Mouse (Mus musculus) MEL (cell line): ENCODE measurements around the gene Cryga. TPM values are rescaled to one million over a fixed set of nuclear protein-coding genes. Genes with fewer than 3 reads are reported as not detected.

Source experiments
- DNase-seq: peaks from one replicate; pipeline ENCODE4 v3.0.0; 2011; ENCODE audit warnings: low read depth, low spot score
- H3K27ac ChIP-seq: 2 replicates; pipeline ENCODE4 v1.5.1; 2012; ENCODE audit warnings: low read depth, mild to moderate bottlenecking, control low read depth, low read length, moderate library complexity; ENCODE audit not compliant: control insufficient read depth
- H3K27me3 ChIP-seq, 2 experiments: fragments of 150-350 bp in 1 of 2; sonication (generic) in 1 of 2; 2 replicates each; pipeline ENCODE4 v1.6.1; 2012; ENCODE audit warnings: low read length in 2 of 2, mild to moderate bottlenecking in 2 of 2, improper control_type of control experiment in 1 of 2, moderate library complexity in 1 of 2; ENCODE audit not compliant: insufficient read depth in 2 of 2, control insufficient read depth in 1 of 2
- H3K36me3 ChIP-seq, 2 experiments: 2 replicates each; pipeline ENCODE4 v1.6.1; 2012 to 2014; ENCODE audit warnings: low read length in 2 of 2, improper control_type of control experiment in 1 of 2, inconsistent platforms in 1 of 2, mild to moderate bottlenecking in 1 of 2; ENCODE audit not compliant: insufficient read depth in 2 of 2, control insufficient read depth in 1 of 2
- H3K4me1 ChIP-seq, 2 experiments: fragments of 150-350 bp in 1 of 2; sonication (generic) in 1 of 2; 2 replicates each; pipeline ENCODE4 v1.6.1; 2012; ENCODE audit warnings: low read length in 2 of 2, improper control_type of control experiment in 1 of 2, mild to moderate bottlenecking in 1 of 2; ENCODE audit not compliant: insufficient read depth in 2 of 2, control insufficient read depth in 1 of 2
- H3K4me3 ChIP-seq, 2 experiments: fragments of 150-350 bp in 1 of 2; sonication (generic) in 1 of 2; 2 replicates each; pipeline ENCODE4 v1.5.1; 2012; ENCODE audit warnings: low read depth in 2 of 2, low read length in 2 of 2, mild to moderate bottlenecking in 2 of 2, moderate library complexity in 2 of 2, control low read depth in 1 of 2, improper control_type of control experiment in 1 of 2; ENCODE audit not compliant: control insufficient read depth in 1 of 2, insufficient read depth in 1 of 2
- H3K79me2 ChIP-seq: 2 replicates; pipeline ENCODE4 v1.6.1; 2012; ENCODE audit warnings: mild to moderate bottlenecking, low read length, moderate library complexity; ENCODE audit not compliant: control insufficient read depth, poor library complexity, insufficient read depth
- H3K9ac ChIP-seq: 2 replicates; pipeline ENCODE4 v1.6.1; 2012; ENCODE audit warnings: low read depth, mild to moderate bottlenecking, control low read depth, low read length, moderate library complexity; ENCODE audit not compliant: control insufficient read depth, poor library complexity, severe bottlenecking
- H3K9me3 ChIP-seq: fragments of 150-350 bp; sonication (generic); replicated peaks from 2 replicates; pipeline ENCODE4 v1.6.1; 2012; ENCODE audit warnings: mild to moderate bottlenecking, low read length, improper control_type of control experiment, moderate library complexity; ENCODE audit not compliant: insufficient read depth
- E2F4 ChIP-seq: IDR thresholded peaks from 2 replicates; pipeline ENCODE4 v1.6.1; 2011; ENCODE audit warnings: low read depth, low read length, improper control_type of control experiment, borderline replicate concordance
- ELF1 ChIP-seq: IDR thresholded peaks from 2 replicates; pipeline ENCODE4 v1.6.1; 2014; ENCODE audit warnings: low read depth, mild to moderate bottlenecking, inconsistent platforms, low read length, improper control_type of control experiment, moderate library complexity
- EP300 ChIP-seq, 2 experiments: IDR thresholded peaks; 2 replicates each; pipeline ENCODE4 v1.6.1; 2011; ENCODE audit warnings: improper control_type of control experiment in 2 of 2, low read length in 2 of 2, low read depth in 1 of 2, mild to moderate bottlenecking in 1 of 2
- ETS1 ChIP-seq: IDR thresholded peaks from 2 replicates; pipeline ENCODE4 v1.6.1; 2012; ENCODE audit warnings: low read depth, mild to moderate bottlenecking, inconsistent platforms, low read length, improper control_type of control experiment, moderate library complexity
- GATA1 ChIP-seq: IDR thresholded peaks from 2 replicates; pipeline ENCODE4 v1.6.1; 2011; ENCODE audit warnings: low read depth, low read length, improper control_type of control experiment
- HCFC1 ChIP-seq: IDR thresholded peaks from 2 replicates; pipeline ENCODE4 v1.6.1; 2012; ENCODE audit warnings: low read depth, mild to moderate bottlenecking, inconsistent platforms, low read length, improper control_type of control experiment, moderate library complexity
- KAT2A ChIP-seq: conservative IDR thresholded peaks from 2 replicates; pipeline ENCODE4 v1.6.1; 2012; ENCODE audit warnings: low read depth, low read length, improper control_type of control experiment, inconsistent platforms
- MAX ChIP-seq: IDR thresholded peaks from 2 replicates; pipeline ENCODE4 v1.6.1; 2011; ENCODE audit warnings: low read length, improper control_type of control experiment
- MAZ ChIP-seq: IDR thresholded peaks from 2 replicates; pipeline ENCODE4 v1.6.1; 2012; ENCODE audit warnings: low read depth, mild to moderate bottlenecking, inconsistent platforms, low read length, improper control_type of control experiment
- MXI1 ChIP-seq: IDR thresholded peaks from 2 replicates; pipeline ENCODE4 v1.6.1; 2011; ENCODE audit warnings: mild to moderate bottlenecking, low read depth, low read length, improper control_type of control experiment
- MYC ChIP-seq: IDR thresholded peaks from 2 replicates; pipeline ENCODE4 v1.6.1; 2011; ENCODE audit warnings: low read depth, mild to moderate bottlenecking, low read length, improper control_type of control experiment, moderate library complexity
- NELFE ChIP-seq: IDR thresholded peaks from 2 replicates; pipeline ENCODE4 v1.6.1; 2011; ENCODE audit warnings: low read depth, low read length, improper control_type of control experiment
- NRF1 ChIP-seq: IDR thresholded peaks from 2 replicates; pipeline ENCODE4 v1.6.1; 2014; ENCODE audit warnings: low read depth, mild to moderate bottlenecking, inconsistent platforms, low read length, improper control_type of control experiment, moderate library complexity; ENCODE audit not compliant: poor library complexity, insufficient read depth, severe bottlenecking
- POLR2AphosphoS2 ChIP-seq: IDR thresholded peaks from 2 replicates; pipeline ENCODE4 v1.6.1; 2011; ENCODE audit warnings: low read length, improper control_type of control experiment
- POLR2AphosphoS5 ChIP-seq: IDR thresholded peaks from 2 replicates; pipeline ENCODE4 v1.6.1; 2012; ENCODE audit warnings: low read depth, borderline replicate concordance, mild to moderate bottlenecking, inconsistent platforms, low read length, moderate library complexity, mixed read lengths
- RCOR1 ChIP-seq: IDR thresholded peaks from 2 replicates; pipeline ENCODE4 v1.6.1; 2012; ENCODE audit warnings: low read depth, mild to moderate bottlenecking, inconsistent platforms, low read length, improper control_type of control experiment
- SIN3A ChIP-seq: IDR thresholded peaks from 2 replicates; pipeline ENCODE4 v1.6.1; 2012; ENCODE audit warnings: low read length, improper control_type of control experiment, inconsistent platforms
- TBP ChIP-seq: IDR thresholded peaks from 2 replicates; pipeline ENCODE4 v1.8.0; 2011; ENCODE audit warnings: low read depth, low read length, improper control_type of control experiment
- USF2 ChIP-seq, 2 experiments: IDR thresholded peaks; 2 replicates each; pipeline ENCODE4 v1.6.1; 2011 to 2012; ENCODE audit warnings: improper control_type of control experiment in 2 of 2, low read length in 2 of 2, borderline replicate concordance in 1 of 2, inconsistent platforms in 1 of 2, low read depth in 1 of 2, mild to moderate bottlenecking in 1 of 2; ENCODE audit not compliant: insufficient read depth in 1 of 2
- ZKSCAN1 ChIP-seq: IDR thresholded peaks from 2 replicates; pipeline ENCODE4 v1.6.1; 2012; ENCODE audit warnings: low read depth, mild to moderate bottlenecking, inconsistent platforms, low read length, improper control_type of control experiment, moderate library complexity
- ZMIZ1 ChIP-seq: IDR thresholded peaks from 2 replicates; pipeline ENCODE4 v1.6.1; 2012; ENCODE audit warnings: low read depth, mild to moderate bottlenecking, inconsistent platforms, low read length, improper control_type of control experiment, moderate library complexity
- ZNF384 ChIP-seq: IDR thresholded peaks from 2 replicates; pipeline ENCODE4 v1.6.1; 2012; ENCODE audit warnings: low read depth, mild to moderate bottlenecking, inconsistent platforms, low read length, improper control_type of control experiment
- polyA plus RNA-seq, 2 experiments: library from polyadenylated mRNA; stranded (reverse) in 1 of 2; unstranded in 1 of 2; fragments of >175 nt in 1 of 2; fragments of >200 nt in 1 of 2; gene quantifications; 2 replicates each; pipeline versions ENCODE4 v1.2.1 to v1.2.4; 2012; ENCODE audit warnings: low replicate concordance in 2 of 2, low read depth in 1 of 2; ENCODE audit not compliant: insufficient read length in 2 of 2, insufficient read depth in 1 of 2, missing spikeins in 1 of 2
- total RNA-seq: library from RNA; depleted of rRNA; stranded (reverse); fragments of 300-350 nt; gene quantifications from 2 replicates; pipeline ENCODE4 v1.2.3, GENCODE M21; 2012; rRNA removed

Gene Cryga
- total RNA-seq, result not detected in 2 replicates
- polyA plus RNA-seq, result not detected

GRCm38 (mm10) chr1:65103273-65103672 is at the start of gene Cryga:
Gene Cryga (minus strand): TSS chr1:65103373.
- no peak for DNase-seq
- TF ChIP-seq ZKSCAN1 (no peak), NELFE (no peak), MXI1 (no peak), ZMIZ1 (no peak), USF2 (IDR thresholded peaks at IDR 0.05; ENCODE audit: borderline replicate concordance in 1 of 2, insufficient read depth in 1 of 2, low read depth in 1 of 2, low read length in 2 of 2) (no peak), SIN3A (no peak), NRF1 (no peak), E2F4 (no peak), KAT2A (no peak), MAX (no peak), ZNF384 (no peak), MYC (no peak), TBP (no peak), POLR2AphosphoS5 (no peak), HCFC1 (no peak), GATA1 (no peak)
- TF ChIP-seq, all 39 proteins: peak for 0
- H3K36me3 ChIP-seq, result no peaks in the 10 kb centered on the region
- H3K4me1 ChIP-seq, result no peaks in the 10 kb centered on the region
- H3K79me2 ChIP-seq, result no peaks in the 10 kb centered on the region
- H3K27ac ChIP-seq, result no peak within 1 kb of the TSS
- no peak within 1 kb of the TSS for H3K4me3 ChIP-seq
- no peak within 1 kb of the TSS for H3K9ac ChIP-seq
- H3K27me3 ChIP-seq, result no peaks in the 10 kb centered on the region; a peak in 1 of 4 replicates
- H3K9me3 ChIP-seq, result no peaks in the 10 kb centered on the region

GRCm38 (mm10) chr1:65147971-65148370 is 44.8 kb upstream of the Cryga start:
- no peak for DNase-seq
- no peaks in the 10 kb centered on the region for H3K36me3 ChIP-seq
- H3K27me3 ChIP-seq, result no peaks in the 10 kb centered on the region
- H3K4me3 ChIP-seq, result no peak overlapping the region
- H3K4me1 ChIP-seq, result no peaks in the 10 kb centered on the region
- H3K9me3 ChIP-seq, result no peaks in the 10 kb centered on the region
- H3K27ac ChIP-seq, result no peak overlapping the region
- no peak overlapping the region for H3K9ac ChIP-seq
- TF ChIP-seq EP300 (IDR thresholded peaks at IDR 0.05; ENCODE audit: low read depth in 1 of 2, low read length in 2 of 2) (no peak), POLR2AphosphoS2 (no peak), RCOR1 (no peak), MAZ (no peak), SIN3A (no peak), ETS1 (no peak), ELF1 (no peak), KAT2A (no peak), POLR2AphosphoS5 (no peak), TBP (no peak)
- no peaks in the 10 kb centered on the region for H3K79me2 ChIP-seq
